24 mouse cellular contexts compared by ENCODE assay signal in genomic region chr10:34200689-34201088, GRCm38 (mm10). TPM values are rescaled to one million over a fixed set of nuclear protein-coding genes. Genes with fewer than 3 reads are reported as not detected.
A peak's percentile ranks its signal among the peaks of the same experiment; 100 is the strongest.
DNase-seq lines count a peak whose midpoint lies in the region; ATAC-seq and TF ChIP-seq lines count a peak whose summit lies in the region.
"Had no signal": no experiment of that assay in that cellular context is flagged by ENCODE, and none has a peak within 500 bp of the region (broad histone marks: within the 10 kb centered on the region; RNA-seq: fewer than 3 reads in every experiment).

No protein-coding gene starts in this region.

- peaks cover 98% of the 10 kb centered on the region for H3K79me2 ChIP-seq in macrophage (ENCODE audit: inconsistent target)

- no peak overlapping the region for H3K9ac ChIP-seq in kidney, embryonic 16.5 days (replicated peaks; ENCODE audit: low read length)
- H3K9ac ChIP-seq: embryonic facial prominence, embryonic 12.5 days; liver, postnatal 0 days; neural tube, embryonic 13.5 days had no signal

- no peak overlapping the region for H3K4me3 ChIP-seq in kidney, embryonic 16.5 days (ENCODE audit: low read length)
- no peak overlapping the region for H3K4me3 ChIP-seq in gastrocnemius, adult 2 months
- H3K4me3 ChIP-seq in macrophage (ENCODE audit: inconsistent target), result no peak overlapping the region
- H3K4me3 ChIP-seq: embryonic facial prominence, embryonic 12.5 days; erythroblast, embryonic 14.5 days; hindbrain, embryonic 10.5 days; left cerebral cortex, adult 2 months; limb, embryonic 10.5 days; neural tube, embryonic 13.5 days had no signal

- TF ChIP-seq CTCF in gastrocnemius, adult 2 months (IDR thresholded peaks at IDR 0.05), result no peak

- peaks cover 3% of the 10 kb centered on the region; the same call in 1 of the 2 replicates for H3K9me3 ChIP-seq in kidney, embryonic 16.5 days (ENCODE audit: low read length)
- H3K9me3 ChIP-seq: limb, embryonic 10.5 days; neural tube, embryonic 13.5 days had no signal

- intact Hi-C loops in heart, postnatal 36 days (cut with DNase I), result no loop called here
- intact Hi-C loops in gastrocnemius, adult 2 months (cut with DNase I), result no loop called here

- DNase-seq in heart, adult 18-20 months, result peak; percentile 35 to 44
- DNase-seq in heart, postnatal 36 days, result no peak
- peak; percentile 44 for DNase-seq in kidney, postnatal 14 days
- peak; percentile 53 for DNase-seq in gastrocnemius, adult 2 months
- DNase-seq in adrenal gland, postnatal 10 days, result no peak
- DNase-seq: cerebellum, adult 9-11 months; liver, postnatal 0 days; lung, postnatal 10 days; midbrain, embryonic 14.5 days; right cerebral cortex, adult 18-20 months; thymus, postnatal 14 days had no signal

- H3K36me3 ChIP-seq in kidney, embryonic 16.5 days (ENCODE audit: insufficient read depth, low read length), result no peaks in the 10 kb centered on the region
- H3K36me3 ChIP-seq in macrophage (ENCODE audit: inconsistent target), result no peaks in the 10 kb centered on the region
- H3K36me3 ChIP-seq: embryonic facial prominence, embryonic 12.5 days; neural tube, embryonic 13.5 days had no signal

- no peak overlapping the region for H3K27ac ChIP-seq in kidney, embryonic 16.5 days (ENCODE audit: low read length)
- H3K27ac ChIP-seq in gastrocnemius, adult 2 months, result peak overlapping the region; percentile 52
- peak overlapping the region; percentile 15; the same call in 1 of the 2 replicates for H3K27ac ChIP-seq in macrophage
- H3K27ac ChIP-seq: embryonic facial prominence, embryonic 12.5 days; hindbrain, embryonic 10.5 days; hindbrain, postnatal 0 days; left cerebral cortex, adult 2 months; limb, embryonic 10.5 days; neural tube, embryonic 13.5 days had no signal

- H3K4me1 ChIP-seq in kidney, embryonic 16.5 days (ENCODE audit: insufficient read depth, low read length), result peaks cover 14% of the 10 kb centered on the region
- H3K4me1 ChIP-seq: hindbrain, embryonic 10.5 days; neural tube, embryonic 13.5 days had no signal

- 62% methylated on average over 1 of the region's 1 CpGs for WGBS in kidney, embryonic 16.5 days
- WGBS in macrophage (ENCODE audit: missing documents), result 71% methylated on average over 1 of the region's 1 CpGs

- H3K4me2 ChIP-seq in kidney, embryonic 16.5 days (replicated peaks; ENCODE audit: low read depth, low read length), result no peak overlapping the region
- H3K4me2 ChIP-seq: embryonic facial prominence, embryonic 12.5 days; neural tube, embryonic 13.5 days had no signal

- no peaks in the 10 kb centered on the region for H3K27me3 ChIP-seq in kidney, embryonic 16.5 days (ENCODE audit: insufficient read depth, low read length)
- H3K27me3 ChIP-seq: embryonic facial prominence, embryonic 12.5 days; neural tube, embryonic 13.5 days had no signal

- no peak; the same call in 1 of the 2 replicates for ATAC-seq in kidney, embryonic 16.5 days (ENCODE audit: low FRiP score, low TSS enrichment)
- ATAC-seq in erythroid progenitor cell, adult 5-6 weeks (replicated peaks; ENCODE audit: low FRiP score, poor library complexity, severe bottlenecking), result no peak
- ATAC-seq: forebrain, embryonic 16.5 days; hindbrain, postnatal 0 days; intestine, postnatal 0 days; liver, postnatal 0 days had no signal

RNA-seq across cellular contexts. Expression of gene Dse, which starts 6.8 kb away (rescaled TPM):
- 1 to 10 TPM; 4.0 to 4.4 TPM for total RNA-seq in heart, adult 18-20 months (2021)
- 1 to 10 TPM; 5.8 to 6.4 TPM for total RNA-seq in heart, postnatal 36 days (2021)
- 24.7 and 25.4 TPM in 2 replicates for polyA plus RNA-seq in kidney, embryonic 16.5 days (2015; fragmentation: Nextera tagmentation; extraction: Ambion mirVana)
- total RNA-seq in gastrocnemius, adult 2 months (2021), result 1 to 10 TPM; 4.2 to 4.5 TPM
- 100 to 1,000 TPM; 111 to 566 (median 290) TPM for total RNA-seq in macrophage (2018; cell fraction: chromatin; rRNA removed)
- 100 to 1,000 TPM; 101 to 200 (median 136) TPM for total RNA-seq in macrophage (2018; cell fraction: cytosol; rRNA removed)
- 100 to 1,000 TPM; 148 to 576 (median 332) TPM for total RNA-seq in macrophage (2018; cell fraction: nucleus; rRNA removed)
- polyA plus RNA-seq in macrophage (2018), result 52.7 to 100 TPM (median 77.5 TPM) in 3 replicates
- 10 to 100 TPM; 13.1 to 13.9 TPM for total RNA-seq in adrenal gland, postnatal 10 days (2021)
- total RNA-seq in erythroid progenitor cell, adult 5-6 weeks (2015; ENCODE audit: low replicate concordance), result 0.84 and 6.5 TPM in 2 replicates
- 2.6 and 3.3 TPM in 2 replicates for total RNA-seq in erythroid progenitor cell, adult 5-6 weeks (2017; ENCODE audit: low replicate concordance)
- total RNA-seq: MEL had no signal
- polyA plus RNA-seq: erythroblast, embryonic 14.5 days had no signal

Comparison
In these comparisons a context has a peak if more than half of its experiments do, and no peak if none do; other contexts are left out.
1. DNase-seq: peak in heart, adult 18-20 months (2 of 2), kidney, postnatal 14 days (single experiment) and gastrocnemius, adult 2 months (single experiment); none in heart, postnatal 36 days (0 of 2) and adrenal gland, postnatal 10 days (single experiment).